Mouse (Mus musculus): ENCODE measurements around the gene Prdm2. TPM values are rescaled to one million over a fixed set of nuclear protein-coding genes. Genes with fewer than 3 reads are reported as not detected.

Prdm2 gene
- polyA plus RNA-seq, 1 experiment from 2014 or later: 16.9 TPM

GRCm38 (mm10) chr4:143197845-143198356 is 14.9 kb downstream of the Prdm2 start:
- H3K27ac ChIP-seq (ENCODE audit: low read depth, low read length): no peak overlapping the region
- WGBS: 84% methylated on average over 5 of the region's 5 CpGs
- DNase-seq (ENCODE audit: low spot score): no peak
- ATAC-seq (ENCODE audit: insufficient read depth, low FRiP score, low TSS enrichment): no peak
- no peak overlapping the region for H3K9ac ChIP-seq (ENCODE audit: low read length)
- no peaks in the 10 kb centered on the region for H3K36me3 ChIP-seq (ENCODE audit: control insufficient read depth, insufficient read depth, low read length)
- H3K4me2 ChIP-seq (ENCODE audit: low read depth): no peak overlapping the region
- no peaks in the 10 kb centered on the region for H3K27me3 ChIP-seq (ENCODE audit: control insufficient read depth, insufficient read depth, low read length)
- no peak overlapping the region for H3K4me3 ChIP-seq (ENCODE audit: low read depth, low read length)
- no peaks in the 10 kb centered on the region for H3K9me3 ChIP-seq (ENCODE audit: control insufficient read depth, low read length)
- no peaks in the 10 kb centered on the region for H3K4me1 ChIP-seq (ENCODE audit: control insufficient read depth, insufficient read depth, low read length)

- ATAC-seq (ENCODE audit: insufficient read depth, low FRiP score, low TSS enrichment) (no peak), DNase-seq (ENCODE audit: low spot score) (no peak)
- WGBS: 79% methylated on average over 5 of the region's 5 CpGs
- no peak overlapping the region for H3K4me2 ChIP-seq (ENCODE audit: low read depth)
- no peaks in the 10 kb centered on the region for H3K4me1 ChIP-seq (ENCODE audit: control insufficient read depth, insufficient read depth, low read length)
- H3K27me3 ChIP-seq (ENCODE audit: control insufficient read depth, insufficient read depth, low read length): no peaks in the 10 kb centered on the region
- no peaks in the 10 kb centered on the region for H3K36me3 ChIP-seq (ENCODE audit: control insufficient read depth, insufficient read depth, low read length)
- no peak overlapping the region for H3K9ac ChIP-seq (ENCODE audit: low read length)
- H3K4me3 ChIP-seq (ENCODE audit: low read depth, low read length): no peak overlapping the region
- no peak overlapping the region for H3K27ac ChIP-seq (ENCODE audit: low read depth, low read length)
- no peaks in the 10 kb centered on the region for H3K9me3 ChIP-seq (ENCODE audit: control insufficient read depth, low read length)
Measured at GRCm38 (mm10) chr4:143194328-143194727, 18.5 kb downstream of the Prdm2 start.

- DNase-seq (ENCODE audit: low spot score): no peak
- H3K9ac ChIP-seq (ENCODE audit: low read length): no peak overlapping the region
- H3K9me3 ChIP-seq (ENCODE audit: control insufficient read depth, low read length): no peaks in the 10 kb centered on the region
- no peak for ATAC-seq (ENCODE audit: insufficient read depth, low FRiP score, low TSS enrichment)
- no peaks in the 10 kb centered on the region for H3K27me3 ChIP-seq (ENCODE audit: control insufficient read depth, insufficient read depth, low read length)
- no peak overlapping the region for H3K27ac ChIP-seq (ENCODE audit: low read depth, low read length)
- 71% methylated on average over 6 of the region's 6 CpGs for WGBS
- no peak overlapping the region for H3K4me2 ChIP-seq (ENCODE audit: low read depth)
- H3K4me1 ChIP-seq (ENCODE audit: control insufficient read depth, insufficient read depth, low read length): no peaks in the 10 kb centered on the region; the same call in 1 of the 2 replicates
- no peaks in the 10 kb centered on the region for H3K36me3 ChIP-seq (ENCODE audit: control insufficient read depth, insufficient read depth, low read length)
- H3K4me3 ChIP-seq (ENCODE audit: low read depth, low read length): no peak overlapping the region
Measured at GRCm38 (mm10) chr4:143193164-143193563, 19.6 kb downstream of the Prdm2 start.

GRCm38 (mm10) chr4:143191783-143192182 is 21.0 kb downstream of the Prdm2 start:
- 84% methylated on average over 3 of the region's 3 CpGs for WGBS
- Histone ChIP-seq H3K9ac (ENCODE audit: low read length) (no peak overlapping the region), H3K9me3 (ENCODE audit: control insufficient read depth, low read length) (no peaks in the 10 kb centered on the region), H3K4me3 (ENCODE audit: low read depth, low read length) (no peak overlapping the region), H3K4me2 (ENCODE audit: low read depth) (no peak overlapping the region), H3K27ac (ENCODE audit: low read depth, low read length) (no peak overlapping the region), H3K36me3 (ENCODE audit: control insufficient read depth, insufficient read depth, low read length) (no peaks in the 10 kb centered on the region), H3K27me3 (ENCODE audit: control insufficient read depth, insufficient read depth, low read length) (no peaks in the 10 kb centered on the region), H3K4me1 (ENCODE audit: control insufficient read depth, insufficient read depth, low read length) (no peaks in the 10 kb centered on the region; the same call in 1 of the 2 replicates)
- ATAC-seq (ENCODE audit: insufficient read depth, low FRiP score, low TSS enrichment) (no peak), DNase-seq (ENCODE audit: low spot score) (no peak)

GRCm38 (mm10) chr4:143190657-143191056 is 22.1 kb downstream of the Prdm2 start:
- no peaks in the 10 kb centered on the region for H3K36me3 ChIP-seq (ENCODE audit: control insufficient read depth, insufficient read depth, low read length)
- H3K4me1 ChIP-seq (ENCODE audit: control insufficient read depth, insufficient read depth, low read length): no peaks in the 10 kb centered on the region; the same call in 1 of the 2 replicates
- no peak overlapping the region for H3K4me2 ChIP-seq (ENCODE audit: low read depth)
- H3K27ac ChIP-seq (ENCODE audit: low read depth, low read length): no peak overlapping the region
- no peak for DNase-seq (ENCODE audit: low spot score)
- WGBS: 54% methylated on average over 4 of the region's 4 CpGs
- H3K9ac ChIP-seq (ENCODE audit: low read length): no peak overlapping the region
- ATAC-seq (ENCODE audit: insufficient read depth, low FRiP score, low TSS enrichment): no peak
- H3K4me3 ChIP-seq (ENCODE audit: low read depth, low read length): no peak overlapping the region
- no peaks in the 10 kb centered on the region for H3K27me3 ChIP-seq (ENCODE audit: control insufficient read depth, insufficient read depth, low read length)
- H3K9me3 ChIP-seq (ENCODE audit: control insufficient read depth, low read length): no peaks in the 10 kb centered on the region

- no peaks in the 10 kb centered on the region for H3K27me3 ChIP-seq (ENCODE audit: control insufficient read depth, insufficient read depth, low read length)
- no peak overlapping the region for H3K27ac ChIP-seq (ENCODE audit: low read depth, low read length)
- no peaks in the 10 kb centered on the region for H3K36me3 ChIP-seq (ENCODE audit: control insufficient read depth, insufficient read depth, low read length)
- no peaks in the 10 kb centered on the region for H3K9me3 ChIP-seq (ENCODE audit: control insufficient read depth, low read length)
- no peak overlapping the region for H3K4me3 ChIP-seq (ENCODE audit: low read depth, low read length)
- DNase-seq (ENCODE audit: low spot score): no peak
- no peak overlapping the region for H3K9ac ChIP-seq (ENCODE audit: low read length)
- no peaks in the 10 kb centered on the region; the same call in 1 of the 2 replicates for H3K4me1 ChIP-seq (ENCODE audit: control insufficient read depth, insufficient read depth, low read length)
- WGBS: 84% methylated on average over 5 of the region's 5 CpGs
- no peak overlapping the region for H3K4me2 ChIP-seq (ENCODE audit: low read depth)
- no peak for ATAC-seq (ENCODE audit: insufficient read depth, low FRiP score, low TSS enrichment)
Measured at GRCm38 (mm10) chr4:143188571-143189191, 24.1 kb downstream of the Prdm2 start.

GRCm38 (mm10) chr4:143186066-143186465 is 26.7 kb downstream of the Prdm2 start:
- no peaks in the 10 kb centered on the region for H3K27me3 ChIP-seq (ENCODE audit: control insufficient read depth, insufficient read depth, low read length)
- no peak overlapping the region for H3K27ac ChIP-seq (ENCODE audit: low read depth, low read length)
- H3K9me3 ChIP-seq (ENCODE audit: control insufficient read depth, low read length): no peaks in the 10 kb centered on the region
- no peak overlapping the region for H3K4me3 ChIP-seq (ENCODE audit: low read depth, low read length)
- no peak overlapping the region for H3K4me2 ChIP-seq (ENCODE audit: low read depth)
- ATAC-seq (ENCODE audit: insufficient read depth, low FRiP score, low TSS enrichment): no peak
- H3K4me1 ChIP-seq (ENCODE audit: control insufficient read depth, insufficient read depth, low read length): no peaks in the 10 kb centered on the region; the same call in 1 of the 2 replicates
- no peaks in the 10 kb centered on the region for H3K36me3 ChIP-seq (ENCODE audit: control insufficient read depth, insufficient read depth, low read length)
- no peak overlapping the region for H3K9ac ChIP-seq (ENCODE audit: low read length)
- DNase-seq (ENCODE audit: low spot score): no peak

- Histone ChIP-seq H3K4me3 (ENCODE audit: low read depth, low read length) (no peak overlapping the region), H3K9ac (ENCODE audit: low read length) (no peak overlapping the region), H3K27me3 (ENCODE audit: control insufficient read depth, insufficient read depth, low read length) (no peaks in the 10 kb centered on the region), H3K4me2 (ENCODE audit: low read depth) (no peak overlapping the region), H3K9me3 (ENCODE audit: control insufficient read depth, low read length) (no peaks in the 10 kb centered on the region), H3K27ac (ENCODE audit: low read depth, low read length) (no peak overlapping the region), H3K4me1 (ENCODE audit: control insufficient read depth, insufficient read depth, low read length) (no peaks in the 10 kb centered on the region; the same call in 1 of the 2 replicates), H3K36me3 (ENCODE audit: control insufficient read depth, insufficient read depth, low read length) (no peaks in the 10 kb centered on the region)
- DNase-seq (ENCODE audit: low spot score) (no peak), ATAC-seq (ENCODE audit: insufficient read depth, low FRiP score, low TSS enrichment) (no peak)
- WGBS: 91% methylated on average over 9 of the region's 9 CpGs
Measured at GRCm38 (mm10) chr4:143185496-143185895, 27.3 kb downstream of the Prdm2 start.

GRCm38 (mm10) chr4:143183141-143183540 is 29.7 kb downstream of the Prdm2 start:
- ATAC-seq (ENCODE audit: insufficient read depth, low FRiP score, low TSS enrichment): no peak
- WGBS: 92% methylated on average over 6 of the region's 6 CpGs
- DNase-seq (ENCODE audit: low spot score): no peak

More at GRCm38 (mm10) chr4:143183141-143183540, 29.7 kb downstream of the Prdm2 start:
- Histone ChIP-seq H3K27ac (ENCODE audit: low read depth, low read length) (no peak overlapping the region), H3K9ac (ENCODE audit: low read length) (no peak overlapping the region), H3K9me3 (ENCODE audit: control insufficient read depth, low read length) (no peaks in the 10 kb centered on the region), H3K4me3 (ENCODE audit: low read depth, low read length) (no peak overlapping the region), H3K4me2 (ENCODE audit: low read depth) (no peak overlapping the region), H3K27me3 (ENCODE audit: control insufficient read depth, insufficient read depth, low read length) (no peaks in the 10 kb centered on the region), H3K36me3 (ENCODE audit: control insufficient read depth, insufficient read depth, low read length) (no peaks in the 10 kb centered on the region), H3K4me1 (ENCODE audit: control insufficient read depth, insufficient read depth, low read length) (no peaks in the 10 kb centered on the region; the same call in 1 of the 2 replicates)
